Mouse (Mus musculus) thymus, postnatal 25 days (tissue): ENCODE results near the gene Sox13.

ENCODE experiments used
- DNase-seq: peaks from one replicate; pipeline ENCODE4 v3.0.0; 2022

Gene Sox13

GRCm38 (mm10) chr1:133397483-133398237 is 26.5 kb downstream of the Sox13 start:
- no peak for DNase-seq

GRCm38 (mm10) chr1:133397094-133397482 is 27.1 kb downstream of the Sox13 start:
- no peak for DNase-seq

GRCm38 (mm10) chr1:133396693-133397092 is 27.5 kb downstream of the Sox13 start:
- no peak for DNase-seq

GRCm38 (mm10) chr1:133394702-133395101 is 29.5 kb downstream of the Sox13 start:
- no peak for DNase-seq

GRCm38 (mm10) chr1:133387539-133388268 is 36.5 kb downstream of the Sox13 start:
- no peak for DNase-seq

GRCm38 (mm10) chr1:133386209-133386608 is 38.0 kb downstream of the Sox13 start:
- DNase-seq: no peak

- peak; percentile 89 for DNase-seq
Measured at GRCm38 (mm10) chr1:133385506-133385905, 38.7 kb downstream of the Sox13 start.

- no peak for DNase-seq
Measured at GRCm38 (mm10) chr1:133383157-133383783, 40.9 kb downstream of the Sox13 start.

- no peak for DNase-seq
Measured at GRCm38 (mm10) chr1:133382552-133383155, 41.5 kb downstream of the Sox13 start.

- no peak for DNase-seq
Measured at GRCm38 (mm10) chr1:133382008-133382407, 42.2 kb downstream of the Sox13 start.

GRCm38 (mm10) chr1:133380347-133381065 is 43.7 kb downstream of the Sox13 start:
- DNase-seq: peak; percentile 34

GRCm38 (mm10) chr1:133379986-133380320 is 44.2 kb downstream of the Sox13 start:
- no peak for DNase-seq

GRCm38 (mm10) chr1:133379254-133379985 is 44.8 kb downstream of the Sox13 start:
- DNase-seq: no peak

GRCm38 (mm10) chr1:133377547-133377946 is 46.6 kb downstream of the Sox13 start:
- no peak for DNase-seq

- DNase-seq: no peak
Measured at GRCm38 (mm10) chr1:133375696-133376346, 48.4 kb downstream of the Sox13 start.

- DNase-seq: no peak
Measured at GRCm38 (mm10) chr1:133372113-133372512, 52.1 kb downstream of the Sox13 start.

GRCm38 (mm10) chr1:133371431-133371830 is 52.7 kb downstream of the Sox13 start:
- DNase-seq: no peak

GRCm38 (mm10) chr1:133370352-133370751 is 53.8 kb downstream of the Sox13 start:
- no peak for DNase-seq

GRCm38 (mm10) chr1:133368644-133369043 is 55.5 kb downstream of the Sox13 start:
- DNase-seq: no peak

- DNase-seq: no peak
Measured at GRCm38 (mm10) chr1:133367606-133368488, 56.3 kb downstream of the Sox13 start.
